Mouse (Mus musculus) small intestine, adult 10 weeks (tissue): Measurements from ENCODE around the gene Ago1. TPM values are rescaled to one million over a fixed set of nuclear protein-coding genes. Genes with fewer than 3 reads are reported as not detected.

Source experiments
- polyA plus RNA-seq: library from polyadenylated mRNA; stranded (reverse); fragments of 350-450 nt; fragmentation: Illumina TruSeq; extraction: RNeasy Lipid Tissue Mini Kit (QIAGEN cat#74804); gene quantifications from one replicate; pipeline ENCODE4 v1.2.3, GENCODE M21; 2014; ENCODE audit warnings: low replicate concordance

Ago1 gene
- 7.9 TPM for polyA plus RNA-seq

GRCm38 (mm10) chr4:126468285-126468901 is at the start of gene Ago1:
Gene Ago1 (minus strand): TSS chr4:126468583.

GRCm38 (mm10) chr4:126429347-126430079 is 38.9 kb downstream of the Ago1 start, which contains the start of gene Ago3:
Gene Ago3 (minus strand): TSS chr4:126429556.

Other genes starting within 250 kb of the Ago1 start
- 0.56 TPM for gene Map7d1, start 212.2 kb downstream of the Ago1 start, polyA plus RNA-seq
- gene Trappc3, start 206.3 kb downstream of the Ago1 start, polyA plus RNA-seq, result 23.6 TPM
- 0.71 TPM for gene Col8a2, start 181.8 kb downstream of the Ago1 start, polyA plus RNA-seq
- not detected for gene Adprhl2, start 146.9 kb downstream of the Ago1 start, polyA plus RNA-seq
- gene Tekt2, start 142.9 kb downstream of the Ago1 start, polyA plus RNA-seq, result not detected
- gene Ago3, start 39.0 kb downstream of the Ago1 start, polyA plus RNA-seq, result 8.4 TPM
- 3.9 TPM for gene Ago4, start 64.9 kb upstream of the Ago1 start, polyA plus RNA-seq
- gene Clspn, start 88.4 kb upstream of the Ago1 start, polyA plus RNA-seq, result 3.3 TPM
- gene 5730409E04Rik, start 141.2 kb upstream of the Ago1 start, polyA plus RNA-seq, result 1.2 TPM
- 63.6 TPM for gene Psmb2, start 209.0 kb upstream of the Ago1 start, polyA plus RNA-seq